Mouse (Mus musculus) ES-E14 (cell line): ENCODE results near the gene Swsap1. TPM values are rescaled to one million over a fixed set of nuclear protein-coding genes. Genes with fewer than 3 reads are reported as not detected.

ENCODE experiments used
- DNase-seq: peaks from one replicate; pipeline ENCODE4 v3.0.0-alpha.2; 2013; ENCODE audit warnings: low read depth, low spot score
- H3K27ac ChIP-seq: 2 replicates; pipeline ENCODE4 v1.5.1; 2012; ENCODE audit warnings: low read depth, mild to moderate bottlenecking, low read length, moderate library complexity, mixed read lengths; ENCODE audit not compliant: poor library complexity, insufficient read depth, severe bottlenecking
- H3K36me3 ChIP-seq: 2 replicates; pipeline ENCODE4 v1.6.1; 2012; ENCODE audit warnings: mild to moderate bottlenecking, low read length, moderate library complexity, mixed read lengths; ENCODE audit not compliant: control insufficient read depth, poor library complexity, insufficient read depth, severe bottlenecking
- H3K4me1 ChIP-seq, 2 experiments: fragments of 150-350 bp in 1 of 2; sonication (generic) in 1 of 2; 2 replicates each; pipeline ENCODE4 v1.6.1; 2012; ENCODE audit warnings: low read length in 2 of 2, mild to moderate bottlenecking in 1 of 2, mixed read lengths in 1 of 2; ENCODE audit not compliant: control insufficient read depth in 2 of 2, insufficient read depth in 2 of 2, poor library complexity in 1 of 2
- H3K4me3 ChIP-seq, 2 experiments: fragments of 150-350 bp in 1 of 2; sonication (generic) in 1 of 2; 2 replicates each; pipeline ENCODE4 v1.5.1; 2012; ENCODE audit warnings: low read length in 2 of 2, low read depth in 1 of 2, mild to moderate bottlenecking in 1 of 2, mixed read lengths in 1 of 2; ENCODE audit not compliant: insufficient read depth in 1 of 2, poor library complexity in 1 of 2, severe bottlenecking in 1 of 2
- H3K9ac ChIP-seq: 2 replicates; pipeline ENCODE4 v1.6.1; 2012; ENCODE audit warnings: low read depth, mild to moderate bottlenecking, low read length, mixed read lengths; ENCODE audit not compliant: poor library complexity, insufficient read depth, severe bottlenecking
- H3K9me3 ChIP-seq: fragments of 150-350 bp; sonication (generic); 2 replicates; pipeline ENCODE4 v1.6.1; 2012; ENCODE audit warnings: low read depth, mild to moderate bottlenecking, low read length; ENCODE audit not compliant: control insufficient read depth, insufficient read depth
- CHD2 ChIP-seq: IDR thresholded peaks from 2 replicates; pipeline ENCODE4 v1.6.1; 2014; ENCODE audit warnings: mild to moderate bottlenecking, low read depth, low read length, inconsistent platforms
- HCFC1 ChIP-seq: IDR thresholded peaks from 2 replicates; pipeline ENCODE4 v1.6.1; 2012; ENCODE audit warnings: low read length, inconsistent platforms, borderline replicate concordance; ENCODE audit not compliant: insufficient read depth
- MAFK ChIP-seq: IDR thresholded peaks from 2 replicates; pipeline ENCODE4 v1.6.1; 2014; ENCODE audit warnings: mild to moderate bottlenecking, low read depth, low read length, inconsistent platforms; ENCODE audit not compliant: insufficient read depth
- ZC3H11A ChIP-seq: IDR thresholded peaks from 2 replicates; pipeline ENCODE4 v1.6.1; 2012; ENCODE audit warnings: low read depth, mild to moderate bottlenecking, inconsistent platforms, low read length, borderline replicate concordance
- ZNF384 ChIP-seq: IDR thresholded peaks from 2 replicates; pipeline ENCODE4 v1.6.1; 2012; ENCODE audit warnings: low read depth, low read length, inconsistent platforms
- in situ Hi-C, 2 experiments: fragments of 600-800 bp; cut with MboI; formaldehyde crosslinking; loops; one replicate each; pipeline ENCODE4 v1.15.1; 2025; ENCODE audit warnings: low sequenced_read_pairs in 2 of 2, inconsistent platforms in 1 of 2; ENCODE audit not compliant: unreplicated experiment in 2 of 2
- total RNA-seq: library from RNA; depleted of rRNA; stranded (reverse); fragments of 300-350 nt; gene quantifications from 2 replicates; pipeline ENCODE4 v1.2.3, GENCODE M21; 2012

Gene Swsap1
- total RNA-seq, 1 experiment = 10.8 TPM

DNA sequence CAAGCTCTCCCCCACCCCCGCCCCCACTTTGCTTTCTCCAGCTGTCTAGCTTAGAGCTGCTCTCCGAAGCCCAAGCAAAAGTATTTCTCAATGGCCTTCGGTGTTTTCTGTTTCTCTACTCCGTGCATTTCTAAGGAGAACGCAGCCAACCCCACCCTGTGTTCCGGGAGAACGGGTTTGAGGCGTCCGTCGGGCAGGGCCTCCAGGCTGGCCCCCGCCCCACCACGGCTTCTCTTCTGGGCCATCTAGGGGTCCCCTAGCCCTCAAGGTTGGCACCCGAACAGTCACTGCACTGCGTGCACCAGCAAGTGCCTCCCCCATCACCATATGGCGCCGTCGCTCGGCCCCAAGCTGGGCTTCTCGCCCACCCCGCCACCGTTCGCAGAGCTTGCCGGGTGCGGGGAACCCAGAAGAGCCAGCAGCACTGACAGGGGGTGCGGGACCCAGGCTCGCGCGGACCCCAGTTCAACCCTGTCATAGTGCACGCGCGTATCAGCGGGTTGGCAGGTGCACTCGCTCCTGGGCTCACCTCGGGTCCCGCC is 38.0 kb upstream of the Swsap1 start:
- H3K4me1 ChIP-seq = no peaks in the 10 kb centered on the region; a peak in 1 of 4 replicates
- peak overlapping the region; percentile 56 for H3K9ac ChIP-seq
- no peak for DNase-seq
- H3K27ac ChIP-seq = no peak overlapping the region
- H3K36me3 ChIP-seq = peaks cover 8% of the 10 kb centered on the region; the same call in 1 of the 2 replicates
- peak overlapping the region; percentile 69 to 94 for H3K4me3 ChIP-seq
- in situ Hi-C loops = no loop called here
- TF ChIP-seq HCFC1 (no peak), MAFK (no peak), ZC3H11A (no peak), CHD2 (no peak), ZNF384 (no peak)
- no peaks in the 10 kb centered on the region for H3K9me3 ChIP-seq

DNA sequence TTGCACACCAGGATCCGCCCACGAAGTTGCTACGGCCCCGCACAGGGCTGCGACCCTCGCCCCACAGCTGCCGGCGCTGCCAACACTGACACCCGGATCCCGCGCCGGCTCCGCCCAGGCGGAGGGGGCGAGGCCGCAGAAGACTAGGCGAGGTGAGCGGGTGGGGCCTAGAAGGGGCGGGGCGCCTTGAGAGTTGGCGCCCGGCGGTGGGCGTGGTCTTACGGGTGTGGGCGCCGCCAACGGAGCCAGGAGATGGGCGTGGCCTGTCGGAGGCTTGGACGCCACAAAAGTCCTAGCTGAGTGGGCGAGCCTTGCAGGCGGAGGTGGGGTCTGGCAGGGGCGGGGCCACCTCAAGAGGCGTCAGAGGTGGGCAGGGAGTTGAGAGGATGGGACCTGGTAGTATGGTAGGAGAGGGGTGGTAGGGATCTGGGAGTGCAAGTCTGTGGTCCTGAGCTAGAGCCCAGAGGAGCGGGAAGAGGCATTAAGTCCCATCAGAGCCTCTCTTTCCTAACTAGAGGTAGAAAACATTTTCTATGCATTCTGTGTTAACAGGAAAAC is 37.4 kb upstream of the Swsap1 start, which contains the start of gene Rab3d:
Gene Rab3d, minus strand, starts transcription at position 158 of the 558 bp plus-strand sequence.
- Histone ChIP-seq H3K36me3 (peaks cover 11% of the 10 kb centered on the region; the same call in 1 of the 2 replicates), H3K4me1 (no peaks in the 10 kb centered on the region; a peak in 1 of 4 replicates), H3K9ac (peak within 1 kb of the TSS; percentile 56), H3K27ac (no peak within 1 kb of the TSS), H3K9me3 (no peaks in the 10 kb centered on the region), H3K4me3 (peak within 1 kb of the TSS; percentile 69 to 94)
- in situ Hi-C loops = no loop called here
- peak; percentile 98 for DNase-seq
- no peak for TF ChIP-seq ZC3H11A
- no peak for TF ChIP-seq HCFC1
- TF ChIP-seq ZNF384 = no peak
- TF ChIP-seq MAFK = no peak
- no peak for TF ChIP-seq CHD2

DNA sequence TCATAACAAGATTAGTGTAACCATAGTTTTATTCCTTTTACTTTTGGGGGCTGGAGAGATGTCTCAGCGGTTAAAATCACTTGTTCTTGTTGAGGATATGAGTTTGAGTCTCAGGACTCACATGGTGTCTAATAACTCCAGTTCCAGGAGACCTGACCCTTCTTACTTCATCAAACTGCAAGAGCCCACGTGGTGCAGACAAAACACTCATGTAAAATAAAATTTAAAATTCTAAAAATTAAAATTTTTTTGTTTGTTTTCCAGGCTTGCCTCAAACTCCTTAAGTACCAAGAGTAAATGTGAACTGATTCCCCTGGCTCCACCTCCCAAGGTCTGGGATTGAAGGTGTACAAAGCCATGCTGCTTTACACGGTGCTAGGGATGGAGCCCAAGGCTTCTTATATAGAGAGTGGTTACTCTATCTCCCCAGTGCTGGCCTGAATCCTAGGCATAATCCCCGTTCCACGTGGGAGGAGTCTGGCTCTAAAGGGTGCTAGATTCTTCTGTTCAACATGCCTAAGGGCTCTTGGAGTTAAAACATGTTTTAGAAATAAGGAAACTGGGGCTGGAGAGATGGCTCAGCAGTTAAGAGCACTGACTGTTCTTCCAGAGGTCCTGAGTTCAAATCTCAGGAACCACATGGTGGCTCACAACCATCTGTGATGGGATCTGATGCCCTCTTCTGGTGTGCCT is 36.7 kb upstream of the Swsap1 start:
- H3K27ac ChIP-seq = no peak overlapping the region
- H3K4me1 ChIP-seq = peaks cover 0 to 2% of the 10 kb centered on the region in 2 experiments; a peak in 2 of 4 replicates
- peak overlapping the region in 1 of 2 experiments; percentile 35; a peak in 2 of 4 replicates for H3K4me3 ChIP-seq
- in situ Hi-C loops = no loop called here
- no peak overlapping the region for H3K9ac ChIP-seq
- H3K36me3 ChIP-seq = peaks cover 12% of the 10 kb centered on the region; the same call in 1 of the 2 replicates
- no peaks in the 10 kb centered on the region for H3K9me3 ChIP-seq
- TF ChIP-seq ZC3H11A (no peak), CHD2 (no peak), HCFC1 (no peak), MAFK (no peak), ZNF384 (no peak)
- no peak for DNase-seq

DNA sequence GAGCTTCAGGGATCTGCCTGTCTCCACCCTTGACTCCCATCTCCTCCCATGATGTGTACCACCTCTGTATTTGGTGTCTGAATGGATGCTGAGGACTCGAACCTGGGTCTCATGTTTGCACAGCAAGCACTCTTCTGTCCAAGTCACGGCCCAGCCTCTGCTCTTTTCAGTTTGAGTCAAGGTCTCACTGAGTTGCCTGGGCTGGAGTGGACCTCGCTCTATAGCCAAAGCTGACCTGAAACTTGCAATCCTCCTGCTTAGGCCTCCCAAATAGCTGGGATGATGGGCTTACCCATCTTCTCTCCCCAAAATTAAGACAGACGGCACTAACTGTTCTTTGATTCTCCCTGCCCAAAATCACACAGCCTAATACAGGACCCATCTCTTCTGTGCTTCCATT is 32.5 kb upstream of the Swsap1 start:
- Histone ChIP-seq H3K27ac (no peak overlapping the region), H3K9me3 (no peaks in the 10 kb centered on the region), H3K36me3 (peaks cover 14% of the 10 kb centered on the region; the same call in 1 of the 2 replicates), H3K4me3 (no peak overlapping the region), H3K4me1 (peaks cover 0 to 7% of the 10 kb centered on the region in 2 experiments; a peak in 2 of 4 replicates), H3K9ac (no peak overlapping the region)
- in situ Hi-C loops = no loop called here
- DNase-seq = no peak
- TF ChIP-seq ZNF384 (no peak), MAFK (no peak), HCFC1 (no peak), CHD2 (no peak)
